Mouse (Mus musculus): Measurements from ENCODE around the gene Mast3.

Mast3 gene

GRCm38 (mm10) chr8:70758308-70758615 lies 46.6 kb downstream of the Mast3 start:
- peak; percentile 88 to 91 for DNase-seq

- peak; percentile 76 for DNase-seq
Observed at GRCm38 (mm10) chr8:70757523-70758307, 47.1 kb downstream of the Mast3 start.

- peak; percentile 14 to 23 for DNase-seq
Observed at GRCm38 (mm10) chr8:70756476-70757040, 48.3 kb downstream of the Mast3 start.

GRCm38 (mm10) chr8:70755661-70756475 lies 49.0 kb downstream of the Mast3 start:
- peak; percentile 28 to 37 for DNase-seq

GRCm38 (mm10) chr8:70754871-70755660 lies 49.8 kb downstream of the Mast3 start:
- DNase-seq, result peak; percentile 90 to 93

GRCm38 (mm10) chr8:70754043-70754870 lies 50.6 kb downstream of the Mast3 start, which contains the start of gene Rab3a:
TSS of gene Rab3a (plus strand) at chr8:70754679.
- DNase-seq, result peak; percentile 97 to 98

GRCm38 (mm10) chr8:70753151-70753550 lies 51.7 kb downstream of the Mast3 start:
- peak; percentile 69 to 78 for DNase-seq

- peak; percentile 89 to 93 for DNase-seq
Observed at GRCm38 (mm10) chr8:70752000-70752764, 52.7 kb downstream of the Mast3 start.

- peak in 1 of 2 experiments; percentile 3 for DNase-seq
Observed at GRCm38 (mm10) chr8:70750128-70750680, 54.6 kb downstream of the Mast3 start.

GRCm38 (mm10) chr8:70749097-70749674 lies 55.7 kb downstream of the Mast3 start:
- DNase-seq, result no peak

GRCm38 (mm10) chr8:70748246-70749096 lies 56.4 kb downstream of the Mast3 start:
- DNase-seq, result no peak

- DNase-seq, result no peak
Observed at GRCm38 (mm10) chr8:70747211-70747890, 57.5 kb downstream of the Mast3 start.

- no peak for DNase-seq
Observed at GRCm38 (mm10) chr8:70746676-70747075, 58.2 kb downstream of the Mast3 start.

- no peak for DNase-seq
Observed at GRCm38 (mm10) chr8:70745691-70746220, 59.1 kb downstream of the Mast3 start.

GRCm38 (mm10) chr8:70744806-70745205 lies 60.0 kb downstream of the Mast3 start:
- no peak for DNase-seq

- peak; percentile 63 to 75 for DNase-seq
Observed at GRCm38 (mm10) chr8:70743656-70744590, 60.9 kb downstream of the Mast3 start.

GRCm38 (mm10) chr8:70742981-70743655 lies 61.7 kb downstream of the Mast3 start:
- no peak for DNase-seq

Data from cerebellum, postnatal 10 days (tissue).